Mouse (Mus musculus) c-Kit-positive CD71-positive TER-119-negative erythroid progenitor cells, embryonic 14.5 days (primary cell): ENCODE results near the gene Hmgcl.

ENCODE experiments used
- DNase-seq: peaks from one replicate; pipeline ENCODE4 v3.0.0-alpha.2; 2013; ENCODE audit warnings: low read depth

Hmgcl gene

GRCm38 (mm10) chr4:135986301-135986942 is 40.2 kb downstream of the Hmgcl start:
- DNase-seq, result no peak

DNA sequence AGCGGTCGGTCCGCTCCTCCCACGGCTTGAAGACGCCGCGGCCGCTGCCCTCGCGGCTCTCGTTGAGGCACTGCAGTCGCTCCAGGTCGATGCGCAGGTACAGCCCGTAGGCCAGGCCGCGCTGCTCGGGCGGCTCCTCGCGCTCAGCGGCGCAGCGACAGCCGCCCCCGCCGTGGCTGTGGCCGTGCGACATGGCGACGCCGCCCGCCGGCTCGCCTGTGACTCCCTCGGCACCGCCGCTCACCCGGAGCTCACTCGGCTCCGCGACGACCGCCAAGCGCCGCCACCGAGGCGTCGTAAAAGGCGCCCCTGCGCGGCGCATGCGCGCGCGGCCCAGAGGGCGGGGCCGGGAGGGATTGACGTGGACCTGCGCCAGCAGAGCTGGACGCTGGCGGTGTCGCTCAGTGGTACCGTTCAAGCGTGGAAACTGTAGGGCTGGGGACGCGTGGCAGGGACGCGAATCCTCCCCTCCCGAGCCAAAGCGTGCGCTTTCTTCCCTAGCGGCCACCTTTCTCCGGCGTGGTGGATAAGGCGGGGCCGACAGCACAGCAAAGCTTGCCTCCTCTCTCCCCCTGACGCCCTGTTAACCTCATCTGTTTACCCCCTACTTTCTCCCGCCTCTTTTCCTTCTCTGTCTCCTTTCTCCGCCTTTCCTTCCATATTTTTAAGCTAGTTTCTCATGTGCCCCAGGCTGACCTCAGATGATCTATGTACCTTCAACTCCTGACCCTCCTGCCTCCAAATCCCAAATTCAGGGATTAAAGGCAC is 40.9 kb downstream of the Hmgcl start, which contains the start of gene Pithd1:
Pithd1 (minus strand) TSS at position 322 of the 768 bp plus-strand sequence.
- DNase-seq, result peak; percentile 83

GRCm38 (mm10) chr4:135987714-135988113 is 41.5 kb downstream of the Hmgcl start:
- no peak for DNase-seq

DNA sequence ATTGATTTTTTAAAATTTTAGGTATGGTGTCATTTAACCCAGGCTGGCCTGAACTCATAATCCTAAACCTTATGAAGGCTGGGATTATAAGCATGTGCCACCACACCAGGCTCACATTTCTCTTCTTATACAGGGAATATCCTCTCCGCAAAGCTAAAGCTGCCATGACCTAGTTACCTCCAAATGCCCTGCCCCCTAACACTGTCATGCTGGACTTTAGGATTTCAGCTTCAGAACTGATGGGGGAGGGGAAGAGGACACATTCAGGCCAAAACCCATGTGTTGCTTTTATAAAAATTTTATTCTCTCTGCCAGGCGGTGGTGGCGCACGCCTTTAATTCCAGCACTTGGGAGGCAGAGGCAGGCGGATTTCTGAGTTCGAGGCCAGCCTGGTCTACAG is 47.7 kb downstream of the Hmgcl start:
- DNase-seq, result no peak

GRCm38 (mm10) chr4:135995118-135995517 is 48.9 kb downstream of the Hmgcl start:
- DNase-seq, result no peak

- no peak for DNase-seq
Observed at GRCm38 (mm10) chr4:136004107-136004675, 57.9 kb downstream of the Hmgcl start.

DNA sequence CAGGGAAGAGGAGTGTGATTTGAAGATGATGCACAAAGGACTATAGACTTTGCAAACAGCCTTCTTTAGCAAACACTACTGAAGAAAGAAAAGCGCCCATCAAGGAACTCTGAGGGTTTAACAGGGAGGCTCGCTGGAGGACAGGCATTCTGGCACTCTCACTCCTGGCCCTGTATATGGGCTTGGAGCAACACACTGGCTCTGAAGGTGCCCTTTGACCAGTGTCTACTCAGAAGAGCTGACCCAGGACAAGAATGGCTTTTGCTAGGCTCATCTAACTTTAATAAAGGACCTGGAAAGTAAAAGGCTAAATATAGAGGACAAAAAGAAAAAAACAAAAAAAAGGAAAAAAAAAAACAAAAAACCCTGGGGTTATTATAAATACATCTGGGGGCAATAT is 58.7 kb downstream of the Hmgcl start:
- no peak for DNase-seq

- DNase-seq, result no peak
Observed at GRCm38 (mm10) chr4:136006821-136007220, 60.6 kb downstream of the Hmgcl start.

DNA sequence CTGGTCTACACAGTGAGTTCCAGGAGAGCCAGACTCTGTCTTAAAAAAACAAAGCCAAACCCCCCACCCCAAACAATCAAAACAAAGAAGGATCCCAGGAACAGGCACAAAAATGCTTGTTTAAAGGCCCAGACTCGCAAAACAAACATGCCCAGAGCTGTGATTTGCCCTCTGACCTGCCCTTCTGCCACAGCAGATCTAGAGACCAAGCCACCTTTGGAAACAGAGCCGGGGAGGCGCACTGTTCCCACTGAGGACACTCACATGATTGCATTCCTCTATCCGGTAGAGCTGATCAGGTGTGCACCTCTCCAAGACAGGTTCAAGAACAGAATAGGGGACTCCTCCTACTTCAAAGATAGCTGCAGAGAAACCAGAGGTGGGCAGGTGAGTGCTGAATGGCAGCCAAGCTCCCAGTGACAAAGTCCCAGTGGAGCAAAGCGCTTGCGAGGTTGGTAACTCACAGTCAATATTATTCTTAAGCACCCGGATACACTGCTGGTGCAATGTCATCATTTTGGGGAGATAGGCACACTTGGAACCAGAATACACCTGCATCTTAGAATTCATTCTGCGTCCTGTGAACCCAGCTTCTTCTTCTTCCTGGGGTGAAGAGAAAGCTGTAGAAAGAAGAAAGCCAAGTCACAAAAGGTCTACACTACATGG is 62.7 kb downstream of the Hmgcl start:
- DNase-seq, result no peak

DNA sequence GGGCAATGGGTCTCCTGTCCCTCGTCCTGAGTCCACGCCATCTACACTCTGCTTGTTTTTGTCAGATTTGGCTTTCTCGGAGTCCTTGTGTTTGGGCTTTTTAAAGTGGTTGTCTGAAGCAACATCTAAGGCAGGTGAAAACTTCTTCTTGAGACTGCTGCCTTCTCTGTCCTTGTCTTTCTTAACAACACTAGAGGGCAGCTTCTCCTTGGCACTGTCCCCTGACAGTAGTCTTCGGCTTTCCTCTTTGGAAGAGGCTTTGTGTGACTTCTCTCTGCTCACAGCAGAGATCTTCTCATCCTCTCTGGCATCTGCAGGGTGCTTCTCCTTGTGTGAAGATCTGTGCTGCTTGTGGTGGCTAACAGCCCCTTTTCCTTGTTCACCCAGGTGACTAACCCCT is 64.3 kb downstream of the Hmgcl start:
- no peak for DNase-seq
